Mouse (Mus musculus) hindbrain, embryonic 13.5 days (tissue): Measurements from ENCODE around the gene Ascl5. TPM values are rescaled to one million over a fixed set of nuclear protein-coding genes. Genes with fewer than 3 reads are reported as not detected.

Experiments
- ATAC-seq: fragments of 200-750 bp; cut with Nextera tagmentation; 2 replicates; pipeline ENCODE4 v1.8.0; 2017; ENCODE audit warnings: moderate TSS enrichment; ENCODE audit not compliant: low FRiP score
- H3K27ac ChIP-seq: fragments of 300-500 bp; sonication (generic); 2 replicates; pipeline ENCODE4 v1.5.1; 2015; ENCODE audit warnings: inconsistent platforms, mild to moderate bottlenecking, moderate library complexity
- H3K27me3 ChIP-seq: fragments of 300-500 bp; sonication (generic); 2 replicates; pipeline ENCODE4 v1.6.1; 2015; ENCODE audit warnings: mild to moderate bottlenecking, inconsistent platforms
- H3K36me3 ChIP-seq: fragments of 300-500 bp; sonication (generic); 2 replicates; pipeline ENCODE4 v1.6.1; 2015; ENCODE audit warnings: mild to moderate bottlenecking, inconsistent platforms
- H3K4me1 ChIP-seq: fragments of 300-500 bp; sonication (generic); replicated peaks from 2 replicates; pipeline ENCODE4 v1.6.1; 2015; ENCODE audit warnings: inconsistent platforms
- H3K4me2 ChIP-seq: fragments of 300-500 bp; sonication (generic); 2 replicates; pipeline ENCODE4 v1.6.1; 2015; ENCODE audit warnings: inconsistent platforms, mild to moderate bottlenecking, moderate library complexity
- H3K4me3 ChIP-seq: fragments of 300-500 bp; sonication (generic); 2 replicates; pipeline ENCODE4 v1.5.1; 2015; ENCODE audit warnings: mild to moderate bottlenecking, inconsistent platforms
- H3K9ac ChIP-seq: fragments of 300-500 bp; sonication (generic); 2 replicates; pipeline ENCODE4 v1.6.1; 2015; ENCODE audit warnings: mild to moderate bottlenecking, inconsistent platforms
- H3K9me3 ChIP-seq: fragments of 300-500 bp; sonication (generic); 2 replicates; pipeline ENCODE4 v1.6.1; 2016; ENCODE audit warnings: inconsistent platforms
- WGBS: fragments of 180-500 bp; shearing (Covaris S2); methylation state at CpG from one replicate; pipeline ENCODE4 v1.1.7; 2015; 5-methylcytosine and 5-hydroxymethylcytosine counted together
- polyA plus RNA-seq: library from polyadenylated mRNA; unstranded; fragments of >200 nt; fragmentation: Nextera tagmentation; extraction: Ambion mirVana; gene quantifications from 2 replicates; pipeline ENCODE4 v1.2.1, GENCODE M21; 2015

Ascl5 gene
- polyA plus RNA-seq, 1 experiment from 2014 or later = not detected

GRCm38 (mm10) chr1:136058594-136058993 lies 8.0 kb downstream of the Ascl5 start:
- WGBS = 47% methylated on average over 3 of the region's 3 CpGs
- Histone ChIP-seq H3K27ac (no peak overlapping the region), H3K9ac (no peak overlapping the region), H3K36me3 (no peaks in the 10 kb centered on the region), H3K27me3 (peaks cover 3% of the 10 kb centered on the region), H3K4me2 (no peak overlapping the region), H3K9me3 (no peaks in the 10 kb centered on the region), H3K4me1 (peaks cover 22% of the 10 kb centered on the region; the same call in 1 of the 2 replicates), H3K4me3 (no peak overlapping the region)
- no peak for ATAC-seq

- whole genome bisulfite sequencing = 54% methylated on average over 9 of the region's 9 CpGs
These were observed 10.6 kb downstream of the Ascl5 start for GRCm38 (mm10) chr1:136061041-136061789.

DNA sequence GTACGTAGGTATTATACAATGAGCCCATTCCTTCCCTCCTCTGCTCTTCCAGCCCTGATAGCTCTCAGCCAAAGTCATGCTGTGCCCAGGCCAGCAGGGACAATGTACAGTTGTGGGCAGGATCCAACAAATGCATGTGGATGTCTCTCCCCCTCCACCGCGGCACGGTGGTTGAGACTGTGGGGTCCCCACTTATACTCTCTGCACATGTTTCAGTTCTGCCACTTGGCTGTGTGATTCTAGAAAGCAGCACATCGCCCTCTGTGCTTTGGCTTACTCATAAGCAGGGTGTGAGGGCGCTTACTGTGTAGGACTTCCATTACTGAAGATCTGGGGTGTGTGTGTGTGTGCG lies 11.2 kb downstream of the Ascl5 start:
- no peaks in the 10 kb centered on the region for H3K27me3 ChIP-seq
- no peak overlapping the region for H3K4me3 ChIP-seq
- H3K36me3 ChIP-seq = no peaks in the 10 kb centered on the region
- H3K9ac ChIP-seq = no peak overlapping the region
- ATAC-seq = peak; percentile 49; the same call in 1 of the 2 replicates
- H3K4me1 ChIP-seq = 0 out of 2 replicates have a peak, but pooled peaks cover 11% of the 10 kb centered on the region
- H3K9me3 ChIP-seq = no peaks in the 10 kb centered on the region
- H3K4me2 ChIP-seq = no peak overlapping the region
- WGBS = 78% methylated on average over 7 of the region's 7 CpGs
- no peak overlapping the region for H3K27ac ChIP-seq

More at GRCm38 (mm10) chr1:136061041-136061789, 10.6 kb downstream of the Ascl5 start:
- Histone ChIP-seq H3K4me1 (0 out of 2 replicates have a peak, but pooled peaks cover 16% of the 10 kb centered on the region), H3K27me3 (no peaks in the 10 kb centered on the region), H3K36me3 (no peaks in the 10 kb centered on the region), H3K9me3 (no peaks in the 10 kb centered on the region), H3K4me3 (no peak overlapping the region), H3K9ac (no peak overlapping the region), H3K27ac (no peak overlapping the region), H3K4me2 (no peak overlapping the region)
- peak; percentile 55; the same call in 1 of the 2 replicates for ATAC-seq

DNA sequence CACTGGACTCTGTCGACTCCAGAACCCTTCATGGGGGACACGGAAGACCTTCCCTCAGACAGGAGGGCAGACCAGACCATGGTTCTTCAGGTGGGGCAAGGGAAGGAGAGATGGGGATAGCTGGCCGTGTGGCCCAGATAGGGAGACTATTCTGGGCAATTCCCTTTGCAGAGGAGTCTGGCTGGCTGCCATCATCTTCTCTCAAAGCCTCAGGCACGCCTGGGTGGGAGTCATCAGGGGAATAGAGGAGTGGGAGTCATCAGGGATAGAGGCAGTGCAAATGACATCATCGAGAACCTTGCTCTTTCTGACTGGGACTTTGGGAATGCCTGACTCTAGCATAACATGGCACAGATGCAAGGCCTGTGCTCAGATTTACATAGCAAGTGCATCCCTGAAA lies 13.4 kb downstream of the Ascl5 start:
- Histone ChIP-seq H3K9ac (no peak overlapping the region), H3K27ac (no peak overlapping the region), H3K4me3 (no peak overlapping the region), H3K27me3 (no peaks in the 10 kb centered on the region), H3K4me2 (no peak overlapping the region), H3K9me3 (no peaks in the 10 kb centered on the region), H3K4me1 (0 out of 2 replicates have a peak, but pooled peaks cover 9% of the 10 kb centered on the region), H3K36me3 (no peaks in the 10 kb centered on the region)
- no peak for ATAC-seq
- 76% methylated on average over 5 of the region's 5 CpGs for WGBS

- H3K36me3 ChIP-seq = no peaks in the 10 kb centered on the region
- H3K27me3 ChIP-seq = no peaks in the 10 kb centered on the region
- H3K9ac ChIP-seq = no peak overlapping the region
- WGBS = 63% methylated on average over 1 of the region's 1 CpGs
- H3K9me3 ChIP-seq = no peaks in the 10 kb centered on the region
- H3K4me1 ChIP-seq = 0 out of 2 replicates have a peak, but pooled peaks cover 3% of the 10 kb centered on the region
- H3K27ac ChIP-seq = no peak overlapping the region
- no peak for ATAC-seq
- no peak overlapping the region for H3K4me2 ChIP-seq
- no peak overlapping the region for H3K4me3 ChIP-seq
These were observed 16.0 kb downstream of the Ascl5 start for GRCm38 (mm10) chr1:136066621-136067020.

DNA sequence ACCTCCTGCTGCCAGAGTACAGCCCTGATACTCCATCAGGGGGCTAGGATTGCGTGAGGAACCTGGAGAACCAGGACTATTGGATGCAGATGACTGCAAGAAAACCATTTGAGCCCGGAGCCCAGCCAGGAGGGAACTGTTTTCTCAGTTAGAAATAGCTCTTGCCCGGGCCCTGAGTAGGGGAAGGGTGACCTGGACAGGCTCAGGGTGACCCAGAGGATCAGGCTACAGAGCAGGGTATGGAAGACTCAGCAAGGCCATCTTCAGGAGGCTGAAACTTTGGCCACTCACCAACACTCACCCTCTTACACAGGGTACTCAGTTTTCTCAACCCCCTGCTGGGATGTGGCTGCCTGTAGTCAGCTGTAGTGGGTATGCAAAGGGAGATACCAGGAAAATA lies 17.0 kb downstream of the Ascl5 start:
- WGBS = 65% methylated on average over 3 of the region's 3 CpGs
- no peak overlapping the region for H3K4me3 ChIP-seq

DNA sequence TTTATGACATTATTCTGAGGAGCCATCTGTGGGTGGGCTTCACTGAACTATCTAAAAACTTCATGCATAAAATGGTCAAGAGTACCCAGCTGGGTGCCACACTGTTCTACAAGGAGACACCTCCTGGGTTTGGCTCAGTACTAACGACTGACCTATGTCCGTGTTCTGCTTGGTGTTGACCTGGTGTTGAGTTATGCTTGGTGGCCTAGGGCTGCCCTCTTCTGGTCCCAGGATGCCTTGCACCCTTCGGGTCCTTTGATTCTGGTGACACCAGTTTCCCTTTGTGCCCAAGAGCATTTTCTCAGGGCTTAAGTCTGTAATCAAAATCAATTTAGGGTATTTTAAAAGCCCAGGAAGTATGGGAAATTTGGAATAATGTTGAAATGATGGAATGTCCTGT lies 25.5 kb downstream of the Ascl5 start:
- no peaks in the 10 kb centered on the region for H3K36me3 ChIP-seq
- H3K4me2 ChIP-seq = no peak overlapping the region
- no peak overlapping the region for H3K9ac ChIP-seq
- WGBS = 11% methylated on average over 3 of the region's 3 CpGs
- no peaks in the 10 kb centered on the region for H3K4me1 ChIP-seq
- no peaks in the 10 kb centered on the region for H3K9me3 ChIP-seq
- no peak for ATAC-seq
- no peak overlapping the region for H3K4me3 ChIP-seq
- H3K27me3 ChIP-seq = no peaks in the 10 kb centered on the region
- no peak overlapping the region for H3K27ac ChIP-seq

More for the DNA sequence above, 17.0 kb downstream of the Ascl5 start:
- Histone ChIP-seq H3K27me3 (no peaks in the 10 kb centered on the region), H3K9ac (no peak overlapping the region), H3K4me1 (no peaks in the 10 kb centered on the region), H3K9me3 (no peaks in the 10 kb centered on the region), H3K4me2 (no peak overlapping the region), H3K36me3 (no peaks in the 10 kb centered on the region), H3K27ac (no peak overlapping the region)
- no peak for ATAC-seq

DNA sequence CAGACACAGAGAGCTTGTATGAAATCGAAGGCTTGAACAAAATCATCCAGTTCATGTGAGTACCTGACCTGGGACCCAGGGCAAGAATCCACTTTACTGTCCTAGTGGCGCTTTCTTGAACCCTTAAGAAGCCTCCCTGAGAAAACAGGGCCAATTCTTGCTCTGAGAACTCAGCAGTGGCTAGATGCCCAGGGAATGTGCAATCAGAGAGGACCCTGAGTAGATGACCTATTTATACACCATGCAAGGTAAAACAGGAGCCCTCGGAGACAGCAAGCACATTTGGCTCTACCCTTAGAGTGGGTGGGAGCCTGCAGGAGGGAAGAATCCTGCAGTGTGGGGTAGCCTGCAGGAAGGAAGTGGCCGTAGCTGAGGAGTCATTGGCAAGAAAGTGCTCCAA lies 27.1 kb downstream of the Ascl5 start:
- no peaks in the 10 kb centered on the region for H3K27me3 ChIP-seq
- no peak overlapping the region for H3K4me3 ChIP-seq
- H3K4me1 ChIP-seq = no peaks in the 10 kb centered on the region
- H3K4me2 ChIP-seq = no peak overlapping the region
- WGBS = 73% methylated on average over 4 of the region's 4 CpGs
- H3K36me3 ChIP-seq = no peaks in the 10 kb centered on the region
- no peak overlapping the region for H3K9ac ChIP-seq
- 0 out of 2 replicates have a peak, but pooled peaks cover 9% of the 10 kb centered on the region for H3K9me3 ChIP-seq
- no peak for ATAC-seq
- H3K27ac ChIP-seq = no peak overlapping the region

GRCm38 (mm10) chr1:136081161-136081560 lies 30.6 kb downstream of the Ascl5 start:
- no peaks in the 10 kb centered on the region for H3K36me3 ChIP-seq
- H3K4me1 ChIP-seq = no peaks in the 10 kb centered on the region
- H3K4me3 ChIP-seq = no peak overlapping the region
- H3K27me3 ChIP-seq = no peaks in the 10 kb centered on the region; the same call in 1 of the 2 replicates
- H3K4me2 ChIP-seq = no peak overlapping the region
- ATAC-seq = no peak
- no peak overlapping the region for H3K9ac ChIP-seq
- H3K27ac ChIP-seq = no peak overlapping the region
- 0 out of 2 replicates have a peak, but pooled peaks cover 9% of the 10 kb centered on the region for H3K9me3 ChIP-seq
- WGBS = 97% methylated on average over 1 of the region's 1 CpGs

DNA sequence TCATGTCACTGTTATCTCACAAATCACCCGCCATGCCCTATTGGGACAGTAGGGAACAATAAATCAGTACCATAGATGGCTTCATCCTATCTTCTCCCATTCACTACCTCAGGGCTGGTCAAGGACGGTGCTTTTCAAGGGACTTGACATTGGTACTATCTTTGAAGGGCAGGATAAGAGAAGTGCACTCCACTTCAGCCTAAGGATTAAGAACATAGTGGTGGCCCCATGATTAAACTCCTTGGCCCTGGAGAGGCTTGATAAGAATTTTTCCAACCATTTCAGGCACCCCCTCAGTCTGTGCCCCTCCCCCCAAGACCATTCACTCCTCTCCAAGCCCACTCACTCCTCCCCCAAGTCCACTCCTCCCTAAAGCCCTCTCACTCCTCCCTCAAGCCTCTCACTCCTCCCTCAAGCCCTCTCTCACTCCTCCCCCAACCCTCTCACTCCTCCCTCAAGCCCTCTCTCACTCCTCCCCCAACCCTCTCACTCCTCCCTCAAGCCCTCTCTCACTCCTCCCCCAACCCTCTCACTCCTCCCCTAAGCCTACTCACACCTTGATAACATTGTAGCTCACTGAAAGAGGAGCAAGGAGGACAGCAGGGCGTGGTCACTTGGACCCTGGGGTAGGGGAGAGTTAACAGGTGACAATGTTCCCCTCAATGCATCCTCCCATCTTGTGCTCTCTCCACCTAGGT lies 35.5 kb downstream of the Ascl5 start:
- WGBS = 93% methylated on average over 3 of the region's 3 CpGs
- Histone ChIP-seq H3K27ac (no peak overlapping the region), H3K9me3 (0 out of 2 replicates have a peak, but pooled peaks cover 9% of the 10 kb centered on the region), H3K4me3 (no peak overlapping the region), H3K9ac (no peak overlapping the region), H3K4me2 (no peak overlapping the region), H3K4me1 (no peaks in the 10 kb centered on the region; the same call in 1 of the 2 replicates), H3K36me3 (no peaks in the 10 kb centered on the region), H3K27me3 (no peaks in the 10 kb centered on the region; the same call in 1 of the 2 replicates)
- no peak for ATAC-seq

DNA sequence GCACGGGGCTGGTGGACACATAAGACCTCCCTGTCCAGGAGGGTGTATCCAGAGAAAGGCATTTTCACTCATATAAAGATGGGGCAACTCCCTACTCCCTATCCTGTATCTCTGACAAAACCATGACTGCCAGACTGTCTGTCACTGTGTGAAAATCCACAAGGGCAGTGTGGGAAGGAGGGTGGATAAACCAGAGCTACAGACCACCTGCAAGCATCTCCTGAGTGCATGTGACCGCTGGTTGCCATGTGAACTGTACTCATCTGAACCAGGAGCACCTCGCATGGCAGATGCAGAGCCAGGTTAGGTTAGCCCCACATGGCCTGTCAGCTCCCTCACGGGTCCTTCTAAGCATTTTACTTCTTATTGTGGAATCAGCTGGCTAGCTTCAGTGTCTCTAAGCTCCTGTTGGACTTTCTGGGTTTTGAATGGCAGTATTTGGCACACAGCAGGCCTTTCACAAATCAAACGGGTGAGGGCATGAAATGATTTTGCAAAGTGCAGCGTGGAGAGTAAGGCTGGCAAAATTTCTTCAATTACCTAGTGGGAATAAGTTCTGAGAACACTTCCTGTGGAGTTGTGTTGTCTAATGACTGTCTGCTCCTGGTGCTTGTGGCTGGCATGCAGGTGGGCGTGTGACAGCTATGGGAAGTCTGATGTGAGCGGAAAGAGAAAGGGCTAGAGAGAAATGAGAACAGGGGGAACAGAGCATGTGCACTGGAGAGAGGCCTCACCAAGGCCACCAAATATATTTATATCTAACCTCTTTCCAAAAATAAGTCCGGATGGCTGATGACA lies 39.0 kb downstream of the Ascl5 start:
- Histone ChIP-seq H3K4me3 (no peak overlapping the region), H3K27me3 (peaks cover 4% of the 10 kb centered on the region; the same call in 1 of the 2 replicates), H3K36me3 (no peaks in the 10 kb centered on the region), H3K4me2 (no peak overlapping the region), H3K9me3 (no peaks in the 10 kb centered on the region), H3K27ac (no peak overlapping the region), H3K9ac (no peak overlapping the region), H3K4me1 (no peaks in the 10 kb centered on the region; the same call in 1 of the 2 replicates)
- WGBS = 79% methylated on average over 9 of the region's 9 CpGs
- no peak for ATAC-seq

- H3K4me3 ChIP-seq = no peak overlapping the region
- ATAC-seq = no peak
- no peaks in the 10 kb centered on the region for H3K9me3 ChIP-seq
- WGBS = 78% methylated on average over 3 of the region's 3 CpGs
- H3K9ac ChIP-seq = no peak overlapping the region
- H3K4me2 ChIP-seq = no peak overlapping the region
- no peak overlapping the region for H3K27ac ChIP-seq
- H3K4me1 ChIP-seq = no peaks in the 10 kb centered on the region; the same call in 1 of the 2 replicates
- no peaks in the 10 kb centered on the region for H3K36me3 ChIP-seq
- H3K27me3 ChIP-seq = 0 out of 2 replicates have a peak, but pooled peaks cover 4% of the 10 kb centered on the region
These were observed 43.1 kb downstream of the Ascl5 start for GRCm38 (mm10) chr1:136093726-136094125.
